Mouse (Mus musculus) midbrain, embryonic 16.5 days (tissue): ENCODE measurements around the gene Ankfn1. TPM values are rescaled to one million over a fixed set of nuclear protein-coding genes. Genes with fewer than 3 reads are reported as not detected.

Source experiments
- ATAC-seq: fragments of 200-750 bp; cut with Nextera tagmentation; 2 replicates; pipeline ENCODE4 v1.8.0; 2017; ENCODE audit warnings: moderate TSS enrichment
- H3K27ac ChIP-seq: fragments of 300-500 bp; sonication (generic); 2 replicates; pipeline ENCODE4 v1.5.1; 2014; ENCODE audit warnings: mild to moderate bottlenecking, low read length, mixed read lengths
- H3K27me3 ChIP-seq: fragments of 300-500 bp; sonication (generic); 2 replicates; pipeline ENCODE4 v1.6.1; 2014; ENCODE audit warnings: low read depth, low read length, mixed read lengths; ENCODE audit not compliant: control insufficient read depth, insufficient read depth
- H3K36me3 ChIP-seq: fragments of 300-500 bp; sonication (generic); 2 replicates; pipeline ENCODE4 v1.6.1; 2014; ENCODE audit warnings: mild to moderate bottlenecking, low read length, moderate library complexity, mixed read lengths; ENCODE audit not compliant: control insufficient read depth, insufficient read depth
- H3K4me1 ChIP-seq: fragments of 300-500 bp; sonication (generic); 2 replicates; pipeline ENCODE4 v1.6.1; 2014; ENCODE audit warnings: mild to moderate bottlenecking, low read length, mixed read lengths; ENCODE audit not compliant: control insufficient read depth, insufficient read depth
- H3K4me2 ChIP-seq: fragments of 300-500 bp; sonication (generic); 2 replicates; pipeline ENCODE4 v1.6.1; 2014; ENCODE audit warnings: mild to moderate bottlenecking, low read length, mixed read lengths
- H3K4me3 ChIP-seq: fragments of 300-500 bp; sonication (generic); 2 replicates; pipeline ENCODE4 v1.5.1; 2014; ENCODE audit warnings: low read depth, mild to moderate bottlenecking, low read length, moderate library complexity, mixed read lengths
- H3K9ac ChIP-seq: fragments of 300-500 bp; sonication (generic); 2 replicates; pipeline ENCODE4 v1.6.1; 2014; ENCODE audit warnings: low read depth, low read length, mixed read lengths
- H3K9me3 ChIP-seq: fragments of 300-500 bp; sonication (generic); replicated peaks from 2 replicates; pipeline ENCODE4 v1.6.1; 2014; ENCODE audit warnings: mild to moderate bottlenecking, low read length, mixed read lengths; ENCODE audit not compliant: control insufficient read depth, poor library complexity, severe bottlenecking
- WGBS: fragments of 180-500 bp; shearing (Covaris S2); extraction: QIAGEN DNeasy Blood & Tissue Kit; methylation state at CpG from one replicate; pipeline ENCODE4 v1.1.7; 2014; 5-methylcytosine and 5-hydroxymethylcytosine counted together
- polyA plus RNA-seq: library from polyadenylated mRNA; unstranded; fragments of >200 nt; fragmentation: Nextera tagmentation; extraction: Ambion mirVana; gene quantifications from 2 replicates; pipeline ENCODE4 v1.2.1, GENCODE M21; 2015

Gene Ankfn1
- polyA plus RNA-seq, 1 experiment from 2014 or later: 8.1 TPM

GRCm38 (mm10) chr11:89452862-89453261, 324.6 kb downstream of the Ankfn1 start:
- 23% methylated on average over 2 of the region's 2 CpGs for WGBS
- H3K36me3 ChIP-seq: no peaks in the 10 kb centered on the region
- no peak for ATAC-seq

GRCm38 (mm10) chr11:89450406-89450805, 327.0 kb downstream of the Ankfn1 start:
- no peak overlapping the region for H3K9ac ChIP-seq
- no peaks in the 10 kb centered on the region for H3K9me3 ChIP-seq
- H3K4me2 ChIP-seq: no peak overlapping the region
- H3K4me1 ChIP-seq: peaks cover 3% of the 10 kb centered on the region; the same call in 1 of the 2 replicates
- H3K27ac ChIP-seq: no peak overlapping the region
- no peak for ATAC-seq
- H3K27me3 ChIP-seq: no peaks in the 10 kb centered on the region
- H3K4me3 ChIP-seq: no peak overlapping the region
- WGBS: 76% methylated on average over 4 of the region's 4 CpGs
- H3K36me3 ChIP-seq: no peaks in the 10 kb centered on the region

More at GRCm38 (mm10) chr11:89452862-89453261, 324.6 kb downstream of the Ankfn1 start:
- Histone ChIP-seq H3K27ac (no peak overlapping the region), H3K27me3 (no peaks in the 10 kb centered on the region), H3K4me3 (no peak overlapping the region), H3K4me1 (peaks cover 3% of the 10 kb centered on the region; the same call in 1 of the 2 replicates), H3K4me2 (no peak overlapping the region), H3K9ac (no peak overlapping the region), H3K9me3 (no peaks in the 10 kb centered on the region)

- 91% methylated on average over 6 of the region's 6 CpGs for WGBS
- Histone ChIP-seq H3K4me2 (no peak overlapping the region), H3K9ac (no peak overlapping the region)
These were observed 328.5 kb downstream of the Ankfn1 start for GRCm38 (mm10) chr11:89448986-89449385.

GRCm38 (mm10) chr11:89447477-89447876, 330.0 kb downstream of the Ankfn1 start:
- no peak for ATAC-seq
- 61% methylated on average over 12 of the region's 12 CpGs for WGBS

More at GRCm38 (mm10) chr11:89448986-89449385, 328.5 kb downstream of the Ankfn1 start:
- ATAC-seq: no peak
- no peaks in the 10 kb centered on the region for H3K9me3 ChIP-seq
- no peaks in the 10 kb centered on the region for H3K27me3 ChIP-seq
- no peak overlapping the region for H3K27ac ChIP-seq
- H3K4me1 ChIP-seq: peaks cover 3% of the 10 kb centered on the region; the same call in 1 of the 2 replicates
- H3K4me3 ChIP-seq: no peak overlapping the region
- no peaks in the 10 kb centered on the region for H3K36me3 ChIP-seq

GRCm38 (mm10) chr11:89440566-89440965, 336.9 kb downstream of the Ankfn1 start:
- 90% methylated on average over 6 of the region's 6 CpGs for WGBS
- Histone ChIP-seq H3K4me1 (no peaks in the 10 kb centered on the region), H3K27ac (no peak overlapping the region), H3K9me3 (no peaks in the 10 kb centered on the region), H3K4me2 (no peak overlapping the region), H3K36me3 (no peaks in the 10 kb centered on the region), H3K27me3 (no peaks in the 10 kb centered on the region), H3K4me3 (no peak overlapping the region), H3K9ac (no peak overlapping the region)
- ATAC-seq: no peak

More at GRCm38 (mm10) chr11:89447477-89447876, 330.0 kb downstream of the Ankfn1 start:
- H3K36me3 ChIP-seq: no peaks in the 10 kb centered on the region
- H3K4me3 ChIP-seq: no peak overlapping the region
- H3K9me3 ChIP-seq: no peaks in the 10 kb centered on the region
- no peak overlapping the region for H3K27ac ChIP-seq
- no peaks in the 10 kb centered on the region for H3K27me3 ChIP-seq
- H3K4me2 ChIP-seq: no peak overlapping the region
- no peaks in the 10 kb centered on the region for H3K4me1 ChIP-seq
- H3K9ac ChIP-seq: no peak overlapping the region

GRCm38 (mm10) chr11:89424358-89424757, 353.1 kb downstream of the Ankfn1 start:
- no peaks in the 10 kb centered on the region for H3K4me1 ChIP-seq
- H3K36me3 ChIP-seq: no peaks in the 10 kb centered on the region
- no peak overlapping the region for H3K4me3 ChIP-seq
- H3K9me3 ChIP-seq: no peaks in the 10 kb centered on the region
- H3K9ac ChIP-seq: no peak overlapping the region
- H3K27me3 ChIP-seq: no peaks in the 10 kb centered on the region
- no peak overlapping the region for H3K27ac ChIP-seq
- no peak overlapping the region for H3K4me2 ChIP-seq
- WGBS: 47% methylated on average over 3 of the region's 3 CpGs
- no peak for ATAC-seq

GRCm38 (mm10) chr11:89422637-89423036, 354.8 kb downstream of the Ankfn1 start:
- Histone ChIP-seq H3K9me3 (no peaks in the 10 kb centered on the region), H3K27me3 (no peaks in the 10 kb centered on the region), H3K4me3 (no peak overlapping the region), H3K4me2 (no peak overlapping the region), H3K4me1 (no peaks in the 10 kb centered on the region), H3K9ac (no peak overlapping the region), H3K36me3 (no peaks in the 10 kb centered on the region), H3K27ac (no peak overlapping the region)
- 92% methylated on average over 5 of the region's 5 CpGs for WGBS
- ATAC-seq: no peak

GRCm38 (mm10) chr11:89420767-89421438, 356.6 kb downstream of the Ankfn1 start:
- Histone ChIP-seq H3K4me2 (no peak overlapping the region), H3K4me3 (no peak overlapping the region), H3K4me1 (no peaks in the 10 kb centered on the region), H3K9me3 (no peaks in the 10 kb centered on the region), H3K27me3 (no peaks in the 10 kb centered on the region), H3K9ac (no peak overlapping the region), H3K27ac (no peak overlapping the region), H3K36me3 (no peaks in the 10 kb centered on the region)
- WGBS: 74% methylated on average over 11 of the region's 11 CpGs
- ATAC-seq: no peak

- Histone ChIP-seq H3K36me3 (no peaks in the 10 kb centered on the region), H3K27ac (no peak overlapping the region), H3K9me3 (no peaks in the 10 kb centered on the region), H3K27me3 (no peaks in the 10 kb centered on the region), H3K4me3 (no peak overlapping the region), H3K9ac (no peak overlapping the region), H3K4me2 (no peak overlapping the region), H3K4me1 (no peaks in the 10 kb centered on the region)
- WGBS: 84% methylated on average over 2 of the region's 2 CpGs
- ATAC-seq: no peak
These were observed 357.6 kb downstream of the Ankfn1 start for GRCm38 (mm10) chr11:89419863-89420262.
